Mouse (Mus musculus): ENCODE results near the gene Cyb5r3.

- no peak for TF ChIP-seq CTCF (IDR thresholded peaks at IDR 0.05; ENCODE audit: low read depth, low read length)
- no peak for TF ChIP-seq POLR2A (IDR thresholded peaks at IDR 0.05; ENCODE audit: borderline replicate concordance, low read depth, low read length)
Observed at GRCm38 (mm10) chr15:83124625-83125024, 47.8 kb downstream of the Cyb5r3 start.

All from bone marrow macrophage, adult 2 months (primary cell).